Mouse (Mus musculus): ENCODE measurements at regions not wholly inside any gene's neighbourhood (a gene's known extent, or its start where the extent isn't known, plus 50 kb on each side); places are given as distances from the start of the nearest gene placed in this dataset.

GRCm38 (mm10) chr3:117147414-117147813 is 178.6 kb upstream of the Palmd start:
- TF ChIP-seq CTCF (IDR thresholded peaks at IDR 0.05) = peak; percentile 19; the same call in 1 of the 2 replicates
- no peak for TF ChIP-seq POLR2A (IDR thresholded peaks at IDR 0.05; ENCODE audit: insufficient read depth, low read depth, low read length)

All from heart, adult 2 months (tissue).